Mouse (Mus musculus): ENCODE measurements at regions not wholly inside any gene's neighbourhood (a gene's known extent, or its start where the extent isn't known, plus 50 kb on each side); places are given as distances from the start of the nearest gene placed in this dataset.

- Histone ChIP-seq H3K36me3 (no peaks in the 10 kb centered on the region), H3K27me3 (no peaks in the 10 kb centered on the region), H3K4me2 (replicated peaks) (no peak overlapping the region), H3K4me1 (no peaks in the 10 kb centered on the region), H3K4me3 (replicated peaks) (no peak overlapping the region), H3K27ac (replicated peaks) (no peak overlapping the region), H3K9me3 (replicated peaks) (no peaks in the 10 kb centered on the region), H3K9ac (no peak overlapping the region)
- ATAC-seq (ENCODE audit: insufficient number of reproducible peaks, low FRiP score, low TSS enrichment, low read depth) = no peak
- 79% methylated on average over 1 of the region's 1 CpGs for WGBS
Measured at GRCm38 (mm10) chr2:117787321-117787720, 324.4 kb upstream of the Thbs1 start.

DNA sequence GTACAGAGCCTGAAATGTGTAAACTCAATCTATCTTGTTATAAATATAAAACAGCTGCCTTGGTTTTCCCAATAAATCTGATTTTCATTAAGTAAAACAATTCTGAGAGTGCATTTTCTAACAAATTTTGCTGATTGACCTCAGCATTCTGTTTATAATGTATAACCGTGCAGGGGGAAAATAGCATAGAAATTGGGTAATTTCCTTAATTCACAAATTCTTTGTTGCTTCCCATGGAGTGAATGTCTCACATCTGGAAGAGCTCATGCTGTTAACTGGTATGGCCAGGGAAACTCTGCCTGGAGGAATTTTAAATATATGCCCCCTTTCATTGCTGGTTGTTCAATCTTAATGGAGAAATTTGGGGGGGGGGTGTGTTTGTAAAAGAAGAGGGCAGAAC, 317.4 kb upstream of the Thbs1 start:
- H3K9me3 ChIP-seq (replicated peaks) = no peaks in the 10 kb centered on the region
- no peak overlapping the region for H3K4me3 ChIP-seq (replicated peaks)
- WGBS = 27% methylated on average over 1 of the region's 1 CpGs
- H3K4me2 ChIP-seq (replicated peaks) = no peak overlapping the region
- no peaks in the 10 kb centered on the region for H3K36me3 ChIP-seq
- H3K27ac ChIP-seq (replicated peaks) = peak overlapping the region; percentile 68; the same call in 1 of the 2 replicates
- peaks cover 3% of the 10 kb centered on the region for H3K4me1 ChIP-seq
- peak; percentile 80 for ATAC-seq (ENCODE audit: insufficient number of reproducible peaks, low FRiP score, low TSS enrichment, low read depth)
- H3K9ac ChIP-seq = no peak overlapping the region
- H3K27me3 ChIP-seq = no peaks in the 10 kb centered on the region

- H3K4me1 ChIP-seq = no peaks in the 10 kb centered on the region; the same call in 1 of the 2 replicates
- no peak overlapping the region for H3K4me2 ChIP-seq (replicated peaks)
- H3K9ac ChIP-seq = no peak overlapping the region
- H3K9me3 ChIP-seq (replicated peaks) = no peaks in the 10 kb centered on the region
- H3K36me3 ChIP-seq = no peaks in the 10 kb centered on the region
- no peak for ATAC-seq (ENCODE audit: insufficient number of reproducible peaks, low FRiP score, low TSS enrichment, low read depth)
- no peaks in the 10 kb centered on the region for H3K27me3 ChIP-seq
- no peak overlapping the region for H3K27ac ChIP-seq (replicated peaks)
- no peak overlapping the region for H3K4me3 ChIP-seq (replicated peaks)
Measured at GRCm38 (mm10) chr2:117801946-117802600, 309.6 kb upstream of the Thbs1 start.

DNA sequence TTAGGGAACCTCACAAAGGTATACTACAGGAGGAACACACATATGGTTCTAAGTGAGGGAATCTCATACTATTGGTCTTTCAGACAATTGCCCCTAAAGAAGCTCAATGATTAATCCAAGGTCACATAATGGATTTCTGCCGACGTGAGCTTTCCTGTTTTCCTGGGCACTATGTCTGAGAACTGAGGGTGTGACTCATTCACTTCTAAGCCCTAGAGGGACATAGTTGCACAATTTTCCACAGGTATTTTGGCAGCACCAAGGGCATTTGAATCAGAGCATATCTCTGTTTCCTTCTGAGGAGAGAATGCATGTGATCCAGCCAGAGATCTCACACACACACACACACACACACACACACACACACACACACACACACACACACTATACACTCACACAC, 309.0 kb upstream of the Thbs1 start:
- no peak overlapping the region for H3K27ac ChIP-seq (replicated peaks)
- no peaks in the 10 kb centered on the region for H3K36me3 ChIP-seq
- H3K4me2 ChIP-seq (replicated peaks) = no peak overlapping the region
- H3K27me3 ChIP-seq = no peaks in the 10 kb centered on the region
- ATAC-seq (ENCODE audit: insufficient number of reproducible peaks, low FRiP score, low TSS enrichment, low read depth) = no peak
- H3K4me3 ChIP-seq (replicated peaks) = no peak overlapping the region
- WGBS = 37% methylated on average over 2 of the region's 2 CpGs
- no peak overlapping the region for H3K9ac ChIP-seq
- H3K4me1 ChIP-seq = no peaks in the 10 kb centered on the region; the same call in 1 of the 2 replicates
- no peaks in the 10 kb centered on the region for H3K9me3 ChIP-seq (replicated peaks)

GRCm38 (mm10) chr2:117804686-117805085, 307.0 kb upstream of the Thbs1 start:
- H3K9me3 ChIP-seq (replicated peaks) = no peaks in the 10 kb centered on the region
- no peak overlapping the region for H3K4me2 ChIP-seq (replicated peaks)
- ATAC-seq (ENCODE audit: insufficient number of reproducible peaks, low FRiP score, low TSS enrichment, low read depth) = no peak
- no peak overlapping the region for H3K4me3 ChIP-seq (replicated peaks)
- no peak overlapping the region for H3K9ac ChIP-seq
- no peaks in the 10 kb centered on the region for H3K4me1 ChIP-seq
- no peaks in the 10 kb centered on the region for H3K36me3 ChIP-seq
- H3K27ac ChIP-seq (replicated peaks) = no peak overlapping the region
- no peaks in the 10 kb centered on the region for H3K27me3 ChIP-seq

DNA sequence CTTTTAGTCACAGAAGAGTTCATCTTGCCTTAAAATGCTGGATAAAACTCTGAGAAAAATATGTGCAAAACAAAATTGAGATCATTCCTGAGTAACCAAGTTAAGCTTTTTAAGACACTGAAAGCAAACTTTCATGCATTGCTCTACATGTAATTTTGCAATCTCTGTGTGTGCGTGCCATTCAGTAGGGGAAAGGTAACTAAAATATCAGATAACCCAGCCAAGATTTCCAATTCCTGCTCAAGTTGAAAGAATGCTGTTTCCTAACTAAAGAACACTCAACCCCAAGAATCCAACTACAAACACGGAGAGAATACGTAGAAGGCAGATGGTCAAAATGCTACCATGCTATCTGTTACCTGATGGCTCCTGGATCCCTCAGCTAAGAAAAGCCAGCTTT, 304.6 kb upstream of the Thbs1 start:
- no peak overlapping the region for H3K4me3 ChIP-seq (replicated peaks)
- no peak overlapping the region for H3K27ac ChIP-seq (replicated peaks)
- H3K9ac ChIP-seq = no peak overlapping the region
- no peaks in the 10 kb centered on the region for H3K27me3 ChIP-seq
- no peaks in the 10 kb centered on the region for H3K9me3 ChIP-seq (replicated peaks)
- H3K4me1 ChIP-seq = no peaks in the 10 kb centered on the region
- WGBS = 70% methylated on average over 3 of the region's 3 CpGs
- H3K4me2 ChIP-seq (replicated peaks) = no peak overlapping the region
- ATAC-seq (ENCODE audit: insufficient number of reproducible peaks, low FRiP score, low TSS enrichment, low read depth) = no peak
- no peaks in the 10 kb centered on the region for H3K36me3 ChIP-seq

DNA sequence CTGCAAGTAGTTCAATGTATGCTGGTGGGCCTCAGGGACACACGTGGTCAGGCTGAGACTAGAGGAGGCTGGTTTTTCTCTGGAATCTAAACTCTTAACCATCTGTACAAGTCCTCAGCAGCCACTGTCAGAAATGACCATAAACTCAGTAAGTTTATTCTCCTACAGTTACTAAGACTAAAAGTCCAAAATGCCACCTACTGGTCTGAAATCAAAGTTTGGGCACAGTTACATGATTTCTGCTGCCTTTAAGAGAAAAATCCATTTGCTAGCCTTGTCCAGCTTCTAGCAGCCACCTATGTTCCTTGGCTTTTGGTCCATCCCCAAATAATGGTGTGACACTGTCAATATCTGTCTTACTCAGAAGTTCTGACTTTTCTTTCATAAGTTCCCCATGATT, 300.2 kb upstream of the Thbs1 start:
- H3K4me1 ChIP-seq = no peaks in the 10 kb centered on the region
- H3K4me3 ChIP-seq (replicated peaks) = no peak overlapping the region
- no peaks in the 10 kb centered on the region for H3K36me3 ChIP-seq
- H3K27me3 ChIP-seq = no peaks in the 10 kb centered on the region
- no peaks in the 10 kb centered on the region for H3K9me3 ChIP-seq (replicated peaks)
- no peak for ATAC-seq (ENCODE audit: insufficient number of reproducible peaks, low FRiP score, low TSS enrichment, low read depth)
- 54% methylated on average over 1 of the region's 1 CpGs for WGBS
- H3K27ac ChIP-seq (replicated peaks) = no peak overlapping the region
- H3K9ac ChIP-seq = no peak overlapping the region
- no peak overlapping the region for H3K4me2 ChIP-seq (replicated peaks)

- no peaks in the 10 kb centered on the region for H3K27me3 ChIP-seq
- no peak overlapping the region for H3K4me2 ChIP-seq (replicated peaks)
- ATAC-seq (ENCODE audit: insufficient number of reproducible peaks, low FRiP score, low TSS enrichment, low read depth) = no peak
- no peaks in the 10 kb centered on the region for H3K4me1 ChIP-seq
- H3K9me3 ChIP-seq (replicated peaks) = no peaks in the 10 kb centered on the region
- H3K27ac ChIP-seq (replicated peaks) = no peak overlapping the region
- H3K9ac ChIP-seq = no peak overlapping the region
- WGBS = 69% methylated on average over 2 of the region's 2 CpGs
- H3K4me3 ChIP-seq (replicated peaks) = no peak overlapping the region
- no peaks in the 10 kb centered on the region for H3K36me3 ChIP-seq
Measured at GRCm38 (mm10) chr2:117811931-117812330, 299.7 kb upstream of the Thbs1 start.

DNA sequence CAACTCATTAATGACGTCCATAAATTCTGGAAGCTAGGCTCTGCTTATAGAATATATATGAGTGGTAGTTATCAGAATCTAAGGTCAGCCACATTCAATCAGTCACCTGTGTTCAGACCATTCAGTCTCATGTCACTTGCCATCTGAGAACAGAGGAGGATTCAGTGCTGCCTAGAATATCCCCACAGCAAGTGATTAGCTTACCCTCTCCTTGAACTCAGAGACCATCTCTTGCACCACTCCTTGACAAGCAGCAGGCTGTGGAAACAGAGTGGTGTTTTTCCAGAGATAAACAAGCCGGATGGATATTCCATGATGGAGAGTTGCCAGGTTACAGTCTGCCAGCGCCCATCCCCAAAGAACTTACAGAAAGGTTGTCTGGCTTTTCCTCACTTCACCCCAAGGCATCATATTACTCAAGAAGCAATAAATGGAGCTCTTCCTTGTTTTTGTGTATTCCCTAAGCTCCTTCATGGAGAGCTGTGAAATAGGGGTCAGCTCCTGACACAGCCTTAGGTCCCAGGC, 291.9 kb upstream of the Thbs1 start:
- no peak overlapping the region for H3K4me3 ChIP-seq (replicated peaks)
- 0 out of 2 replicates have a peak overlapping the region, but pooled peaks have one; percentile 51 for H3K27ac ChIP-seq (replicated peaks)
- H3K9me3 ChIP-seq (replicated peaks) = no peaks in the 10 kb centered on the region
- H3K36me3 ChIP-seq = no peaks in the 10 kb centered on the region
- no peaks in the 10 kb centered on the region for H3K27me3 ChIP-seq
- 62% methylated on average over 3 of the region's 3 CpGs for whole genome bisulfite sequencing
- H3K4me2 ChIP-seq (replicated peaks) = no peak overlapping the region
- no peak for ATAC-seq (ENCODE audit: insufficient number of reproducible peaks, low FRiP score, low TSS enrichment, low read depth)
- H3K4me1 ChIP-seq = peaks cover 8% of the 10 kb centered on the region; the same call in 1 of the 2 replicates
- H3K9ac ChIP-seq = no peak overlapping the region

DNA sequence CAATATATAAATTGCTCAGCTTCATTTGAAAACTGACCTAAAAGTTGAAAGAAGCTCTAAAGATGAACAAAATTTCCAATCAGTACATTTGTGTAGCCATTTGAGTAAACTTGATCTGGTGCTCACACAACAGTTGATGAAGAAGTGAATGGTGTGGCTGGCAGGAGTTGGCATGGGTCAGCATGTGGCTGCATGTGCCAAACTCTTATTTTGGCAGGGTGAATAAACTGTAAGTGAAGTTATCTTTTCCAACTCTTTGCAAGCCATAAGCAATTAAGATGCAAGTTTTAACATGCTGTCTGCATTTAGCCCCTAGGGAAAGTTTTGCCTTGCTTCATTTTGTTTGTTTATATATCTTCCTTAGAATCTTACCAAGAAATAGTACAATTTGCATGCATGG, 291.0 kb upstream of the Thbs1 start:
- Histone ChIP-seq H3K9ac (no peak overlapping the region), H3K27ac (replicated peaks) (no peak overlapping the region), H3K4me1 (peaks cover 10% of the 10 kb centered on the region; the same call in 1 of the 2 replicates), H3K4me3 (replicated peaks) (no peak overlapping the region), H3K9me3 (replicated peaks) (no peaks in the 10 kb centered on the region), H3K36me3 (no peaks in the 10 kb centered on the region), H3K4me2 (replicated peaks) (no peak overlapping the region), H3K27me3 (no peaks in the 10 kb centered on the region)
- ATAC-seq (ENCODE audit: insufficient number of reproducible peaks, low FRiP score, low TSS enrichment, low read depth) = no peak

DNA sequence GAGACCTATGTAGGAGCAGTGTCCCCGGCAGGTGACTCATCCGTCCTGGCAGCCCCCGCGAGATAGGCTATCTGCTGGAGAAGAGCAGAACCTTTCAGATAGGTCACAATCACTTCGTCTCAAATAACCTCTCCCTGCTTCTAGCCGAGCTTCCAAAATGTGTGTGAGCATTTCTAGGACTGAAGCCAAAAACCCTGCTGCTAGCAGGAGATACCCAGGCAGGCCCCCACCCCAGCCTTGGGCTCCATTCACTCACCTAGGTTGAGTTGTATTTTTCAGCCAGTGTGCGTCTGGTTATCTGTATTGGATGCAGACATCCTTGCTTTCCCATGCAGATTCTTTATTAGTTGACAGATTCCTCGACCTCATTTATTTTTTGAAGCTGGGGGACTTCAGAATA, 286.6 kb upstream of the Thbs1 start:
- Histone ChIP-seq H3K4me1 (peaks cover 5% of the 10 kb centered on the region; the same call in 1 of the 2 replicates), H3K27ac (replicated peaks) (no peak overlapping the region), H3K27me3 (no peaks in the 10 kb centered on the region), H3K4me3 (replicated peaks) (no peak overlapping the region), H3K36me3 (no peaks in the 10 kb centered on the region), H3K9ac (no peak overlapping the region), H3K9me3 (replicated peaks) (no peaks in the 10 kb centered on the region), H3K4me2 (replicated peaks) (no peak overlapping the region)
- ATAC-seq (ENCODE audit: insufficient number of reproducible peaks, low FRiP score, low TSS enrichment, low read depth) = no peak
- WGBS = 63% methylated on average over 8 of the region's 8 CpGs

GRCm38 (mm10) chr2:117827278-117827677, 284.4 kb upstream of the Thbs1 start:
- no peak overlapping the region for H3K4me3 ChIP-seq (replicated peaks)
- no peaks in the 10 kb centered on the region for H3K36me3 ChIP-seq
- H3K27ac ChIP-seq (replicated peaks) = no peak overlapping the region
- H3K4me2 ChIP-seq (replicated peaks) = no peak overlapping the region
- H3K9me3 ChIP-seq (replicated peaks) = no peaks in the 10 kb centered on the region
- 0 out of 2 replicates have a peak, but pooled peaks cover 2% of the 10 kb centered on the region for H3K4me1 ChIP-seq
- no peak overlapping the region for H3K9ac ChIP-seq
- ATAC-seq (ENCODE audit: insufficient number of reproducible peaks, low FRiP score, low TSS enrichment, low read depth) = no peak
- no peaks in the 10 kb centered on the region for H3K27me3 ChIP-seq
- 87% methylated on average over 3 of the region's 3 CpGs for WGBS

Measured in embryonic facial prominence, embryonic 15.5 days (tissue).